Mouse (Mus musculus): Measurements from ENCODE around the gene Ttpal. TPM values are rescaled to one million over a fixed set of nuclear protein-coding genes. Genes with fewer than 3 reads are reported as not detected.

Gene Ttpal
- 13.3 and 16.1 TPM in 2 replicates for polyA plus RNA-seq (2015; fragmentation: Nextera tagmentation; extraction: Ambion mirVana)

DNA sequence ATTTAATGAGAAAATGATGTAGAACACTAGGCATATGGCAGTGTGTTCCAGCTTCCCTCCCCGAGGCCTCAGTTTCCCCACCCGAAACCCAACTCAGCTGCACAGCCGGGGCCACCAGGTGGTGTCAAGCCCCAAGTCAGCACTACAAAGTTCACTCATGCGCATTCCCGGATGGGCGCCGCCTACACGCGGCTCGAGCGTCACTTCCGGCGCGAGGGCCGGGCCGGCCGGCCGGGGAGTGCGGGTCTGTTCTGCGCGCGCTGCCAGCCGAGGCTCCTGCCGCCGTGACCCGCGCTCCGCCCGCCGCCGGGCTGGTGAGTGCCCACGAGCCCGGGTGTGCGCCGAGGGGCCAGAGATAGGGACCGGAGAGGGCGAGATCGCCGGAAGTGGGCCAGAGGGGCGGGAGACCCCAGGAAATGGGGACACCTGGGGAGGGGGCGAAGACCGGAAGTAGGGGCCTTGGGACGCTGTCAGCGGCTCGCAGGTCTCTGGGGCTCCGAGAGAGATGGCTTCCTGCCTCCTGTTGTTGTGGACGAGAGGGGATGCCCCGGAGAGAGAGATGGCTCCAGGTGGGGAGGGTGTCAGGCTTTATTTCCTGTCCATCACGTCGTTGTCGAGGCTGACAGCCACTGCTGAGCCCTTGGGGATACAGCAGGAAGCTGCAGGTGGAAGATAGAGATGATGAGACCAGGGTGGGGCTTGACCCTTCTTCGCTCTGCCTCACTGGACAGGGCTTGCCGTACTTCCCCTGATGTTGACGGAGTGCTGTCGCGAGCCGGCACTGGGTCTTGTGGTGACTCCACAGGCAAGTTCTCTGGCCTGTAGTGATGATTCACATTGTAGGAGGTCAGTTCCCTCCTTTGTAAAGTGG, at the start of gene Ttpal:
Gene Ttpal, plus strand, starts transcription at position 214 of the 871 bp plus-strand sequence.

GRCm38 (mm10) chr2:163644575-163645385, 42.7 kb downstream of the Ttpal start, which contains the start of gene Serinc3:
Gene Serinc3 (minus strand): TSS chr2:163645131.

DNA sequence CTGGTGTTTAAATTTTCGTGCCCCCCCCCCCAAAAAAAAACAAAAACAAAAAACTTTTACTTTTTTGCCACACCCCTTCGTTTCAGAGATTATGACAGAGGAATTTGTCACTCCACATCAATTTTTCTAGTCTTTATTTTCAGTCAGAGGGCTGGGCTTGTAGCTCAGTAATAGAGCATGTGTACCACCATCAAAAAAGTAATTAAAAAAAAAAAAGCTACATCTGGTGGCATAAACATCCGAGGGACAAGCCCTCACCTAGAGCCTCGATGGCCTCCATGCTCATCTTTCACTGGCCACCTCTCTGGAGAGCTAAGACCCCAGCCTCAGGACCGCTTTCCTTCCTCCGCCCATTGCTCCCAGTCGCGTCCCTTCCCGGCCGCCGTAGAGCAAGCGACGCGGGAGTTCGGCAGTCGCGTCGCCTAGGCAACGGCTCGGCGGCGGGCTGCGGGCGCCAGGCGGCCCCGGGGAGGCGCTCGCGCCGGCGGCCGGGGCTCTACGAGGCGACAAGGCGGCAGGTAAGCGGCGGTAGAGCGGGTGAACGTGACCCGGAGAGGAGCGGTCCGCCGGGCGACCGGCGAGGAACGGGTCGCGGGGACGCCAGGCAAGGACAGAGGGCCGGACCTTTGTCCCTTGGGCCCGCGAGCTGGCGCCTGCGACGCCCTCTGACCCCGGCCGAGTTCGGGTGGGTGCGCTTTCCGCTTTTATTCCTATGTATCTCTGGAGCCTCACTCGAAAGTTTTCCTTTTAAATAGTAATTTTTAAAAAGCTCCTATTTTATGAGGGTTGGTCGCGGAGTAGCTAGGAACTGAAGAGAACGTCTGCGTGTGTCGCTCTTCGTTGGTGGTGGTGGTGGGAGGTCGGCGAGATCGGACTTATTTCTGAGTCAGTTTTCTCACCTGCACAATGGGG, 56.1 kb downstream of the Ttpal start, which contains the start of gene Pkig:
Gene Pkig, plus strand, starts transcription at position 412 of the 912 bp plus-strand sequence.

Other genes starting within 250 kb of the Ttpal start
- 1.2 and 1.3 TPM in 2 replicates for gene Jph2, start 204.3 kb upstream of the Ttpal start, polyA plus RNA-seq (2015; fragmentation: Nextera tagmentation; extraction: Ambion mirVana)
- gene Oser1, start 177.6 kb upstream of the Ttpal start, polyA plus RNA-seq (2015; fragmentation: Nextera tagmentation; extraction: Ambion mirVana) = 44.9 and 45.3 TPM in 2 replicates
- gene Gdap1l1, start 163.8 kb upstream of the Ttpal start, polyA plus RNA-seq (2015; fragmentation: Nextera tagmentation; extraction: Ambion mirVana) = 0.19 and 0.38 TPM in 2 replicates
- 2.8 and 3.0 TPM in 2 replicates for gene Fitm2, start 129.7 kb upstream of the Ttpal start, polyA plus RNA-seq (2015; fragmentation: Nextera tagmentation; extraction: Ambion mirVana)
- not detected in 2 replicates for gene R3hdml, start 110.0 kb upstream of the Ttpal start, polyA plus RNA-seq (2015; fragmentation: Nextera tagmentation; extraction: Ambion mirVana)
- 0.40 and 0.58 TPM in 2 replicates for gene Hnf4a, start 95.5 kb upstream of the Ttpal start, polyA plus RNA-seq (2015; fragmentation: Nextera tagmentation; extraction: Ambion mirVana)
- 196 and 202 TPM in 2 replicates for gene Serinc3, start 42.8 kb downstream of the Ttpal start, polyA plus RNA-seq (2015; fragmentation: Nextera tagmentation; extraction: Ambion mirVana)
- gene Pkig, start 56.1 kb downstream of the Ttpal start, polyA plus RNA-seq (2015; fragmentation: Nextera tagmentation; extraction: Ambion mirVana) = 158 and 175 TPM in 2 replicates
- 4.2 and 5.8 TPM in 2 replicates for gene Ada, start 147.9 kb downstream of the Ttpal start, polyA plus RNA-seq (2015; fragmentation: Nextera tagmentation; extraction: Ambion mirVana)
- gene Ccn5, start 218.5 kb downstream of the Ttpal start, polyA plus RNA-seq (2015; fragmentation: Nextera tagmentation; extraction: Ambion mirVana) = 0.11 and 0.22 TPM in 2 replicates

Measured in spleen, postnatal 0 days (tissue).